Mouse (Mus musculus) olfactory bulb, adult 2 months (tissue): Measurements from ENCODE around the gene Myh3. TPM values are rescaled to one million over a fixed set of nuclear protein-coding genes. Genes with fewer than 3 reads are reported as not detected.
A peak's percentile ranks its signal among the peaks of the same experiment; 100 is the strongest.

ENCODE experiments used
- H3K27ac ChIP-seq: fragments of 200-500 bp; 2 replicates; pipeline ENCODE4 v1.5.1; 2012; ENCODE audit warnings: low read depth, low read length; ENCODE audit not compliant: insufficient read depth
- H3K4me1 ChIP-seq: fragments of 200-500 bp; 2 replicates; pipeline ENCODE4 v1.6.1; 2012; ENCODE audit warnings: low read length; ENCODE audit not compliant: control insufficient read depth, insufficient read depth
- H3K4me3 ChIP-seq: fragments of 200-500 bp; 2 replicates; pipeline ENCODE4 v1.5.1; 2012; ENCODE audit warnings: mild to moderate bottlenecking, low read depth, low read length, moderate library complexity; ENCODE audit not compliant: insufficient read depth
- CTCF ChIP-seq: fragments of 200-500 bp; IDR thresholded peaks from 2 replicates; pipeline ENCODE4 v1.5.1; 2012; ENCODE audit warnings: low read depth, mild to moderate bottlenecking, low read length, moderate library complexity; ENCODE audit not compliant: insufficient read depth
- POLR2A ChIP-seq: fragments of 200-500 bp; IDR thresholded peaks from 2 replicates; pipeline ENCODE4 v1.6.1; 2012; ENCODE audit warnings: mild to moderate bottlenecking, low read depth, low read length, moderate library complexity; ENCODE audit not compliant: insufficient read depth
- WGBS: fragments of 180-500 bp; shearing (Covaris S2); methylation state at CpG from one replicate; pipeline ENCODE4 v1.1.7; 2018; 5-methylcytosine and 5-hydroxymethylcytosine counted together
- polyA plus RNA-seq: library from polyadenylated mRNA; stranded (reverse); fragments of >200 nt; gene quantifications from 2 replicates; pipeline ENCODE4 v1.2.4, GENCODE M21; 2012; ENCODE audit warnings: low replicate concordance; ENCODE audit not compliant: missing spikeins, insufficient read depth, insufficient read length

The Myh3 gene
- polyA plus RNA-seq, 1 experiment: not detected

GRCm38 (mm10) chr11:67067741-67068140, 10.4 kb upstream of the Myh3 start:
- WGBS: 92% methylated on average over 3 of the region's 3 CpGs
- TF ChIP-seq POLR2A: no peak
- no peak for TF ChIP-seq CTCF
- no peaks in the 10 kb centered on the region for H3K4me1 ChIP-seq
- no peak overlapping the region for H3K4me3 ChIP-seq
- no peak overlapping the region for H3K27ac ChIP-seq

GRCm38 (mm10) chr11:67072615-67073130, 5.4 kb upstream of the Myh3 start:
- 69% methylated on average over 15 of the region's 15 CpGs for WGBS
- no peak overlapping the region for H3K4me3 ChIP-seq
- TF ChIP-seq CTCF (no peak), POLR2A (no peak)
- H3K4me1 ChIP-seq: no peaks in the 10 kb centered on the region
- no peak overlapping the region for H3K27ac ChIP-seq

- TF ChIP-seq CTCF (no peak), POLR2A (no peak)
- H3K4me1 ChIP-seq: no peaks in the 10 kb centered on the region
- 62% methylated on average over 3 of the region's 3 CpGs for WGBS
- no peak overlapping the region for H3K4me3 ChIP-seq
- H3K27ac ChIP-seq: no peak overlapping the region
Observed at GRCm38 (mm10) chr11:67075036-67075435, 3.1 kb upstream of the Myh3 start.

- WGBS: 88% methylated on average over 5 of the region's 5 CpGs
- no peaks in the 10 kb centered on the region for H3K4me1 ChIP-seq
- TF ChIP-seq POLR2A (no peak), CTCF (no peak)
- no peak overlapping the region for H3K4me3 ChIP-seq
- no peak overlapping the region for H3K27ac ChIP-seq
Observed at GRCm38 (mm10) chr11:67076781-67077180, 1.3 kb upstream of the Myh3 start.

GRCm38 (mm10) chr11:67077435-67077834, 665 bp upstream of the Myh3 start:
- H3K4me3 ChIP-seq: no peak overlapping the region
- 48% methylated on average over 3 of the region's 3 CpGs for WGBS
- H3K27ac ChIP-seq: no peak overlapping the region
- H3K4me1 ChIP-seq: no peaks in the 10 kb centered on the region
- TF ChIP-seq CTCF: no peak
- no peak for TF ChIP-seq POLR2A

- 96% methylated on average over 6 of the region's 6 CpGs for WGBS
- H3K4me3 ChIP-seq: no peak overlapping the region
- H3K27ac ChIP-seq: no peak overlapping the region
- TF ChIP-seq POLR2A (no peak), CTCF (no peak)
- H3K4me1 ChIP-seq: no peaks in the 10 kb centered on the region
Observed at GRCm38 (mm10) chr11:67078888-67079287, 788 bp downstream of the Myh3 start.

- 74% methylated on average over 11 of the region's 11 CpGs for WGBS
- H3K27ac ChIP-seq: no peak overlapping the region
- TF ChIP-seq POLR2A (no peak), CTCF (no peak)
- H3K4me1 ChIP-seq: no peaks in the 10 kb centered on the region
- no peak overlapping the region for H3K4me3 ChIP-seq
Observed at GRCm38 (mm10) chr11:67079740-67080139, 1.6 kb downstream of the Myh3 start.

GRCm38 (mm10) chr11:67080168-67080567, 2.1 kb downstream of the Myh3 start:
- 10% methylated on average over 3 of the region's 3 CpGs for WGBS
- H3K4me3 ChIP-seq: no peak overlapping the region
- no peak for TF ChIP-seq POLR2A
- TF ChIP-seq CTCF: 0 out of 2 replicates have a peak, but pooled peaks have one; percentile 7
- H3K27ac ChIP-seq: no peak overlapping the region
- H3K4me1 ChIP-seq: no peaks in the 10 kb centered on the region

- no peaks in the 10 kb centered on the region for H3K4me1 ChIP-seq
- H3K27ac ChIP-seq: no peak overlapping the region
- 17% methylated on average over 11 of the region's 11 CpGs for WGBS
- no peak for TF ChIP-seq CTCF
- no peak for TF ChIP-seq POLR2A
- no peak overlapping the region for H3K4me3 ChIP-seq
Observed at GRCm38 (mm10) chr11:67081125-67081649, 3.1 kb downstream of the Myh3 start.
